Mouse (Mus musculus) liver, embryonic 14.5 days (tissue): Measurements from ENCODE around the gene Klk15. TPM values are rescaled to one million over a fixed set of nuclear protein-coding genes. Genes with fewer than 3 reads are reported as not detected.
"Not testable (repeated sequence)": the region's sequence is repeated elsewhere in the genome, so short reads cannot be mapped to it uniquely, and the experiment has no call there.

Source experiments
- ATAC-seq: fragments of 200-750 bp; cut with Nextera tagmentation; 2 replicates; pipeline ENCODE4 v1.8.0; 2017; ENCODE audit warnings: moderate number of reproducible peaks, mild to moderate bottlenecking, moderate library complexity; ENCODE audit not compliant: insufficient read depth
- DNase-seq, 3 experiments: peaks; one replicate each; pipeline ENCODE4 v3.0.0-alpha.2; 2012 to 2013; ENCODE audit warnings: low read depth in 3 of 3, low spot score in 3 of 3
- H3K27ac ChIP-seq: fragments of 300-500 bp; sonication (generic); 2 replicates; pipeline ENCODE4 v1.5.1; 2014; ENCODE audit warnings: moderate library complexity, mild to moderate bottlenecking, control low read depth, inconsistent platforms
- H3K27me3 ChIP-seq: fragments of 300-500 bp; sonication (generic); 2 replicates; pipeline ENCODE4 v1.6.1; 2014; ENCODE audit warnings: mild to moderate bottlenecking, low read length, moderate library complexity; ENCODE audit not compliant: control insufficient read depth, insufficient read depth
- H3K36me3 ChIP-seq: fragments of 300-500 bp; sonication (generic); replicated peaks from 2 replicates; pipeline ENCODE4 v1.6.1; 2014; ENCODE audit warnings: low read depth; ENCODE audit not compliant: control insufficient read depth, insufficient read depth
- H3K4me1 ChIP-seq, 2 experiments: fragments of 200-500 bp in 1 of 2; fragments of 300-500 bp in 1 of 2; sonication (generic) in 1 of 2; replicated peaks; 2 replicates each; pipeline ENCODE4 v1.6.1; 2012 to 2014; ENCODE audit warnings: antibody characterized with exemption in 1 of 2, inconsistent platforms in 1 of 2, low read length in 1 of 2; ENCODE audit not compliant: control insufficient read depth in 2 of 2, insufficient read depth in 2 of 2
- H3K4me2 ChIP-seq: fragments of 300-500 bp; sonication (generic); 2 replicates; pipeline ENCODE4 v1.6.1; 2014; ENCODE audit warnings: low read depth, mild to moderate bottlenecking, control low read depth, moderate library complexity
- H3K4me3 ChIP-seq, 2 experiments: fragments of 200-500 bp in 1 of 2; fragments of 300-500 bp in 1 of 2; sonication (generic) in 1 of 2; 2 replicates each; pipeline ENCODE4 v1.5.1; 2012 to 2014; ENCODE audit warnings: low read depth in 2 of 2, low read length in 2 of 2, mild to moderate bottlenecking in 2 of 2, control low read depth in 1 of 2, inconsistent platforms in 1 of 2, moderate library complexity in 1 of 2; ENCODE audit not compliant: insufficient read depth in 1 of 2
- H3K9ac ChIP-seq: fragments of 300-500 bp; sonication (generic); replicated peaks from 2 replicates; pipeline ENCODE4 v1.6.1; 2014; ENCODE audit warnings: mild to moderate bottlenecking, control low read depth, moderate library complexity
- H3K9me3 ChIP-seq: fragments of 300-500 bp; sonication (generic); 2 replicates; pipeline ENCODE4 v1.6.1; 2016; ENCODE audit warnings: low read length, mixed read lengths; ENCODE audit not compliant: control insufficient read depth
- CTCF ChIP-seq: IDR thresholded peaks from 2 replicates; pipeline ENCODE4 v1.5.1; 2016; ENCODE audit warnings: antibody characterized with exemption, low read depth, control low read depth
- EP300 ChIP-seq: IDR thresholded peaks from 2 replicates; pipeline ENCODE4 v1.6.1; 2016; ENCODE audit warnings: antibody characterized with exemption, low read depth
- WGBS: fragments of 180-500 bp; shearing (Covaris S2); extraction: QIAGEN DNeasy Blood & Tissue Kit; methylation state at CpG from one replicate; pipeline ENCODE4 v1.1.7; 2014; ENCODE audit not compliant: insufficient replicate concordance; 5-methylcytosine and 5-hydroxymethylcytosine counted together
- polyA plus RNA-seq, 2 experiments: library from polyadenylated mRNA; depleted of rRNA in 1 of 2; stranded (reverse) in 1 of 2; unstranded in 1 of 2; fragments of >200 nt; fragmentation: Nextera tagmentation in 1 of 2; extraction: Ambion mirVana in 1 of 2; gene quantifications; 2 replicates each; pipeline versions ENCODE4 v1.2.1 to v1.2.3; 2012 to 2014

Gene Klk15
- polyA plus RNA-seq, 2 experiments = not detected

- ATAC-seq (no peak), DNase-seq (no peak)
- no peak for TF ChIP-seq EP300
- TF ChIP-seq CTCF = peak; percentile 60
- H3K9ac ChIP-seq = no peak overlapping the region
- WGBS = 48% methylated on average over 5 of the region's 5 CpGs
- H3K4me3 ChIP-seq = no peak overlapping the region
- no peaks in the 10 kb centered on the region for H3K36me3 ChIP-seq
- H3K27me3 ChIP-seq = no peaks in the 10 kb centered on the region
- no peaks in the 10 kb centered on the region for H3K4me1 ChIP-seq
- H3K4me2 ChIP-seq = no peak overlapping the region
- no peak overlapping the region for H3K27ac ChIP-seq
- H3K9me3 ChIP-seq = no peaks in the 10 kb centered on the region
Measured at GRCm38 (mm10) chr7:43925985-43926384, 7.6 kb upstream of the Klk15 start.

GRCm38 (mm10) chr7:43928521-43928920 lies 5.0 kb upstream of the Klk15 start:
- H3K27me3 ChIP-seq = no peaks in the 10 kb centered on the region
- no peak overlapping the region for H3K4me3 ChIP-seq
- no peak overlapping the region for H3K4me2 ChIP-seq
- H3K27ac ChIP-seq = no peak overlapping the region
- H3K4me1 ChIP-seq = no peaks in the 10 kb centered on the region
- no peaks in the 10 kb centered on the region for H3K36me3 ChIP-seq
- ATAC-seq (no peak), DNase-seq (no peak)
- no peak overlapping the region for H3K9ac ChIP-seq
- 35% methylated on average over 4 of the region's 4 CpGs for WGBS
- H3K9me3 ChIP-seq = no peaks in the 10 kb centered on the region
- TF ChIP-seq EP300 = no peak
- peak; percentile 55; the same call in 1 of the 2 replicates for TF ChIP-seq CTCF

DNA sequence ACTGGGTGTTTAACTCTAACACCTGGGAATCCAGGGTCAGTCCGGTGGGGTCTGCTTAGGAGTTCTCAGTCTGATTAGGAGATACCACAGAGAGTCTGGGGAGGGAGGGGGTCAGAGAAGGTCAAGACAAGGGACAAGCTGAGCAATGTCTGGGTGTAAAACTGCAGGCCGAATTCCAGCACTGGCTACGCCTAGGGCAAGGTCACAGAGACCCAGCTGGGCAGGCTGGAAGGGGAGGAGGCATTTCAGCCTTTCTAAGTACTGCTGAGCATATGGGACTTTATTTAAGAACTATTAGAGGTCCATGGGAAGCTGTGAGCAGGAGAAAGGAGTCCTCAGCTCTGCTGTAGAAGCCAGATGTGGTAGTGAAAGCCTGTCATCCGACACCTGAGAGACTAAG lies 1.2 kb upstream of the Klk15 start:
- H3K4me1 ChIP-seq = no peaks in the 10 kb centered on the region
- no peak for DNase-seq
- H3K9ac ChIP-seq = no peak overlapping the region
- no peak overlapping the region for H3K4me2 ChIP-seq
- no peak overlapping the region for H3K27ac ChIP-seq
- no peak for ATAC-seq
- H3K36me3 ChIP-seq = no peaks in the 10 kb centered on the region
- WGBS = 58% methylated on average over 4 of the region's 4 CpGs
- no peaks in the 10 kb centered on the region for H3K9me3 ChIP-seq
- no peak overlapping the region for H3K4me3 ChIP-seq
- no peaks in the 10 kb centered on the region for H3K27me3 ChIP-seq
- TF ChIP-seq CTCF = no peak
- no peak for TF ChIP-seq EP300

DNA sequence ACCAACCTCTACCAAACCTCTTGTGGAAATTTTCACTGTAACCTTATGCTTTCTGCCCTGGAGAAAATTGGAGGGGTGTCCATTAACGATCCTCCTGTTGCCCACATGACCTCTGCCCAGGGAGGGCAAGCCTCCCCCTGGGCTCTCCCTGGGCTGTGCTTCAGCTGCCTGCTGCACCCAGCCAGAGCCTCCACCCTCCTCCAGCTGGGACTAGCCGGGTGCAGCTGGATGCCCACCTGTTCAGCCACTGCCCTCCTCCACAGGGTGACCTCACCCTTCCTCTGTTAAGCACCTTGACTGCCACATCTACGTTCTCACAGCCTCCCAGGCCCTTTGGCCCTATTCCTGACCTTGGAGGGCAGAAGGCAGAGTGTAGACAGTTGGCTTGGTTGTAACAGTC lies 1.2 kb downstream of the Klk15 start:
- H3K9ac ChIP-seq = no peak overlapping the region
- H3K27ac ChIP-seq = no peak overlapping the region
- no peak overlapping the region for H3K4me2 ChIP-seq
- H3K36me3 ChIP-seq = no peaks in the 10 kb centered on the region
- ATAC-seq (no peak), DNase-seq (no peak)
- TF ChIP-seq EP300 (no peak), CTCF (no peak)
- no peak overlapping the region for H3K4me3 ChIP-seq
- H3K9me3 ChIP-seq = no peaks in the 10 kb centered on the region
- H3K4me1 ChIP-seq = no peaks in the 10 kb centered on the region
- no peaks in the 10 kb centered on the region for H3K27me3 ChIP-seq
- 41% methylated on average over 3 of the region's 3 CpGs for WGBS

GRCm38 (mm10) chr7:43936551-43936950 lies 3.0 kb downstream of the Klk15 start:
- no peak overlapping the region for H3K9ac ChIP-seq
- DNase-seq (no peak), ATAC-seq (no peak)
- TF ChIP-seq EP300 = no peak
- no peak for TF ChIP-seq CTCF
- 72% methylated on average over 14 of the region's 14 CpGs for WGBS
- no peak overlapping the region for H3K27ac ChIP-seq
- no peak overlapping the region for H3K4me2 ChIP-seq
- H3K9me3 ChIP-seq = no peaks in the 10 kb centered on the region
- no peak overlapping the region for H3K4me3 ChIP-seq
- H3K36me3 ChIP-seq = no peaks in the 10 kb centered on the region
- no peaks in the 10 kb centered on the region for H3K4me1 ChIP-seq
- H3K27me3 ChIP-seq = no peaks in the 10 kb centered on the region

- not testable (repeated sequence) for H3K27me3 ChIP-seq, H3K9me3 ChIP-seq, ATAC-seq, H3K27ac ChIP-seq, H3K4me3 ChIP-seq, H3K9ac ChIP-seq, H3K36me3 ChIP-seq, H3K4me2 ChIP-seq, DNase-seq, H3K4me1 ChIP-seq
- WGBS = 37% methylated on average over 3 of the region's 3 CpGs
Measured at GRCm38 (mm10) chr7:43942293-43942692, 8.8 kb downstream of the Klk15 start.
